Mouse (Mus musculus): ENCODE measurements around the gene Lars2. TPM values are rescaled to one million over a fixed set of nuclear protein-coding genes. Genes with fewer than 3 reads are reported as not detected.

Lars2 gene
- polyA plus RNA-seq, 1 experiment, result 4,688 TPM

GRCm38 (mm10) chr9:123469087-123469486 is 102.4 kb downstream of the Lars2 start:
- no peak overlapping the region for H3K4me3 ChIP-seq (ENCODE audit: insufficient read depth, low read length)
- TF ChIP-seq CTCF (IDR thresholded peaks at IDR 0.05; ENCODE audit: extremely low read depth, insufficient read depth, low read length) (no peak), POLR2A (IDR thresholded peaks at IDR 0.05; ENCODE audit: extremely low read depth, insufficient read depth, low read length) (no peak)
- peaks cover 7% of the 10 kb centered on the region; the same call in 1 of the 2 replicates for H3K4me1 ChIP-seq (ENCODE audit: control insufficient read depth, insufficient read depth, low read length)
- no peak overlapping the region for H3K27ac ChIP-seq (ENCODE audit: insufficient read depth, low read length)

DNA sequence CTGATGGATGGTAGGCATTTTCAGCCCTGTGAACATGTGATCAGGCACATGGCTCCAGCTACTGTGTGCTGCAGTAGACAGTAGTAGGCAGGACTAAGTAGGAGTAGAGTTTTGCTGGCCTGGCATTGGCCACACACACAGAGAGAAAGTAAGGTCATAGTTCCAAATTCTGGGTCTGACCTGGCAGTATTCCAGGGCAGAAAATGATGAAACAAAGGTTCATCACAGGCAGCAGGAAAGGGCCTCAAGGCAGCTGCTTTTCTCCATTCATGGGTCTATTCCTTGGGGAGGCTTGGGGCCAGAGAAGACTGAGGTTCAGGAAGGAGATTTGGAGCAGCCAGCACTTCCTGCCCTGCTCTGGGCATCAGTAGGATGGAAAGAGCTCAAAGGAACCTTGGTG is 106.7 kb downstream of the Lars2 start:
- H3K4me1 ChIP-seq (ENCODE audit: control insufficient read depth, insufficient read depth, low read length), result peaks cover 2% of the 10 kb centered on the region; the same call in 1 of the 2 replicates
- no peak overlapping the region for H3K27ac ChIP-seq (ENCODE audit: insufficient read depth, low read length)
- no peak overlapping the region for H3K4me3 ChIP-seq (ENCODE audit: insufficient read depth, low read length)
- TF ChIP-seq CTCF (IDR thresholded peaks at IDR 0.05; ENCODE audit: extremely low read depth, insufficient read depth, low read length) (no peak), POLR2A (IDR thresholded peaks at IDR 0.05; ENCODE audit: extremely low read depth, insufficient read depth, low read length) (no peak)

DNA sequence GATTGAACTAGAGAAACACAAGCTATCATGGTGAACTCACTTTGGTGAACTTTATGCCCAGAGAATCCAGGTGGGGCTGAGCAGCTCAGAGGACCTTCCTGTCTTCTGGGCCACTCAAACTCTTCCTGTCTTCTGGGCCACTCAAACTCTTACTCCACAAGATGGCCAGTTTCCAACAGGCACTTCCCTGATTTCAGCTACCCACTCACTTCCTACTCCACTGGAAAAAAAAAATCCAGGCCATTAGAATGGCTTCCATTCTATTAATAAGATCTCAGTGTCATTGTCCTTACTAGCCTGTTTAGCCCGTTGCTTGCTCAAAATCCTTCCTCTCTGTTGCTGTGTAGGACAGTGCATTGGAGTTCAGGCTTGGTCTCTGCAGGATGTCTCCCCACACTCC is 108.8 kb downstream of the Lars2 start:
- Histone ChIP-seq H3K4me3 (ENCODE audit: insufficient read depth, low read length) (no peak overlapping the region), H3K4me1 (ENCODE audit: control insufficient read depth, insufficient read depth, low read length) (no peaks in the 10 kb centered on the region), H3K27ac (ENCODE audit: insufficient read depth, low read length) (no peak overlapping the region)
- no peak for TF ChIP-seq POLR2A (IDR thresholded peaks at IDR 0.05; ENCODE audit: extremely low read depth, insufficient read depth, low read length)
- TF ChIP-seq CTCF (IDR thresholded peaks at IDR 0.05; ENCODE audit: extremely low read depth, insufficient read depth, low read length), result no peak

DNA sequence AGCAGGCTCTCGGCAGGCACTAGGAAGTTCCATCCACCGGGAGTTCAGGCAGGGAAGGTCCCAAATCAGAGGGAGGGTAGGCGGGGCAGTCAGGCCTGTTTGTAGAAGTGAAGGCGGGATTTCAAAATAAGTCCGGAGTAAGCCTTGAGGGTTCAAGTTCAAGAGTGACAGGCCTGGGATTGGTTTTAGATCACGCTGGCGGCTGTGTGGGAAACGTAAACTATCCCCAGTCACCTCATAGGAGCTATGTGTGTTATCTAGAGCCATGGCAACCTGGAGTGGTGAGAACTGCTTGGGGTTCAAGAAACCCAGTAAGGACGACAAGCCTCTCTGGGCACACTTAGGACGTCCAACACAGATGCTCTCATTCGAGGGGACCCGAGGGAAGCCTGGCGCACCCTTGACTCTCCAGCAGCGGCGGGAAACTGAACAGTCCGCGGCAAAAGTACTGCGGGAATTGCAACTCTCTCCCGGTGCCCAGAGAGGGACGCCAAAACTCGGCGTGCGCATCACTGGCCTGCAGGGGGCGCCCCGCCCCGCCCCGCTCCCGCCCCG is 111.4 kb downstream of the Lars2 start:
- Histone ChIP-seq H3K4me1 (ENCODE audit: control insufficient read depth, insufficient read depth, low read length) (no peaks in the 10 kb centered on the region), H3K4me3 (ENCODE audit: insufficient read depth, low read length) (peak overlapping the region; percentile 39), H3K27ac (ENCODE audit: insufficient read depth, low read length) (no peak overlapping the region)
- TF ChIP-seq CTCF (IDR thresholded peaks at IDR 0.05; ENCODE audit: extremely low read depth, insufficient read depth, low read length), result peak; percentile 29; the same call in 1 of the 2 replicates
- no peak for TF ChIP-seq POLR2A (IDR thresholded peaks at IDR 0.05; ENCODE audit: extremely low read depth, insufficient read depth, low read length)

GRCm38 (mm10) chr9:123478586-123479195 is 112.0 kb downstream of the Lars2 start, which contains the start of gene Limd1:
Limd1 (plus strand) TSS chr9:123478706.
- H3K4me1 ChIP-seq (ENCODE audit: control insufficient read depth, insufficient read depth, low read length), result no peaks in the 10 kb centered on the region
- H3K27ac ChIP-seq (ENCODE audit: insufficient read depth, low read length), result no peak within 1 kb of the TSS
- H3K4me3 ChIP-seq (ENCODE audit: insufficient read depth, low read length), result peak within 1 kb of the TSS; percentile 39
- no peak for TF ChIP-seq POLR2A (IDR thresholded peaks at IDR 0.05; ENCODE audit: extremely low read depth, insufficient read depth, low read length)
- no peak for TF ChIP-seq CTCF (IDR thresholded peaks at IDR 0.05; ENCODE audit: extremely low read depth, insufficient read depth, low read length)

DNA sequence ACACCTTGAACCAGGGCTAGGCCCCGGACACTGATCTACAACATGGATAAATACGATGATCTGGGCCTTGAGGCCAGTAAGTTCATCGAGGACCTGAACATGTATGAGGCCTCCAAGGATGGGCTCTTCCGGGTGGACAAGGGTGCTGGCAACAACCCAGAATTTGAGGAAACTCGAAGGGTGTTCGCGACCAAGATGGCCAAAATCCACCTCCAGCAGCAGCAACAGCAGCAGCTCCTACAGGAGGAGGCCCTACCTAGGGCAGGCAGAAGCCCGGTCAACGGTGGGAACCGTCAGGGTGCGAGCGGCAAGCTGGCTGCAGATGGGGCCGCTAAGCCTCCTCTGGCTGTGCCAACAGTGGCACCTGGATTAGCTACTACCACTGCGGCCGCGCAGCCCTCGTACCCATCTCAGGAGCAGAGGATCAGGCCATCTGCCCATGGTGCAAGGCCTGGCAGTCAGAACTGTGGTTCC is 112.5 kb downstream of the Lars2 start:
- H3K27ac ChIP-seq (ENCODE audit: insufficient read depth, low read length), result no peak overlapping the region
- peak overlapping the region; percentile 39 for H3K4me3 ChIP-seq (ENCODE audit: insufficient read depth, low read length)
- TF ChIP-seq POLR2A (IDR thresholded peaks at IDR 0.05; ENCODE audit: extremely low read depth, insufficient read depth, low read length) (no peak), CTCF (IDR thresholded peaks at IDR 0.05; ENCODE audit: extremely low read depth, insufficient read depth, low read length) (no peak)
- no peaks in the 10 kb centered on the region for H3K4me1 ChIP-seq (ENCODE audit: control insufficient read depth, insufficient read depth, low read length)

GRCm38 (mm10) chr9:123479876-123480252 is 113.1 kb downstream of the Lars2 start:
- TF ChIP-seq POLR2A (IDR thresholded peaks at IDR 0.05; ENCODE audit: extremely low read depth, insufficient read depth, low read length) (no peak), CTCF (IDR thresholded peaks at IDR 0.05; ENCODE audit: extremely low read depth, insufficient read depth, low read length) (no peak)
- Histone ChIP-seq H3K27ac (ENCODE audit: insufficient read depth, low read length) (no peak overlapping the region), H3K4me1 (ENCODE audit: control insufficient read depth, insufficient read depth, low read length) (no peaks in the 10 kb centered on the region), H3K4me3 (ENCODE audit: insufficient read depth, low read length) (no peak overlapping the region)

DNA sequence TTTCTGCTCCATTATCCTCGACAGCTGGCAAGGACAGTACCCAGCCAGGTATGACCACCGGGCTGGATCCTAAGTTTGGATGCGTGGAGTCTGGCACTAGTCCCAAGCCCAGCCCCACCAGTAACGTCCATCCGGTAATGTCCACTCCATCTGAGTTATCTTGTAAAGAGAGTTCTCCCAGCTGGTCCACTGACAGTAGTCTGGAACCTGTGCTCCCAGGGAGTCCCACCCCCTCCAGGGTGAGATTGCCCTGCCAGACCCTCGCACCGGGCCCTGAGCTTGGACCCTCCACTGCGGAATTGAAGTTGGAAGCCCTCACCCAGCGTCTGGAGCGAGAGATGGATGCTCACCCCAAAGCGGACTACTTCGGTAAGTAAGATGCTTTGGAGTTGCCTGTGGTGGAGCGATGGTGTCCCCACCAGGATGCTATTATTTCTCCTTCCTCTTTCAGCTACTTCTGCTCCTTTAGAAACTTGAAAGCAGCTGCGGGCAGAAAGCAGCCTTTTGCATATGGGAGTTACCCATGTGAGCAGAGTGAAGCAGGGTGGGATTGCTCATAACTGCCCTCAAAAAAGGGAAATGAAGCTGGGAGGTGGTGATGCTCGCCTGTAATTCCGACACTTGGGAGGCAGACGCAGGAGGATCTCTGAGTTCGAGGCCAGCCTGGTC is 113.7 kb downstream of the Lars2 start:
- Histone ChIP-seq H3K4me1 (ENCODE audit: control insufficient read depth, insufficient read depth, low read length) (no peaks in the 10 kb centered on the region), H3K27ac (ENCODE audit: insufficient read depth, low read length) (no peak overlapping the region), H3K4me3 (ENCODE audit: insufficient read depth, low read length) (no peak overlapping the region)
- no peak for TF ChIP-seq POLR2A (IDR thresholded peaks at IDR 0.05; ENCODE audit: extremely low read depth, insufficient read depth, low read length)
- no peak for TF ChIP-seq CTCF (IDR thresholded peaks at IDR 0.05; ENCODE audit: extremely low read depth, insufficient read depth, low read length)

GRCm38 (mm10) chr9:123481136-123481535 is 114.4 kb downstream of the Lars2 start:
- no peak for TF ChIP-seq POLR2A (IDR thresholded peaks at IDR 0.05; ENCODE audit: extremely low read depth, insufficient read depth, low read length)
- TF ChIP-seq CTCF (IDR thresholded peaks at IDR 0.05; ENCODE audit: extremely low read depth, insufficient read depth, low read length), result no peak
- H3K27ac ChIP-seq (ENCODE audit: insufficient read depth, low read length), result no peak overlapping the region
- H3K4me1 ChIP-seq (ENCODE audit: control insufficient read depth, insufficient read depth, low read length), result no peaks in the 10 kb centered on the region
- H3K4me3 ChIP-seq (ENCODE audit: insufficient read depth, low read length), result no peak overlapping the region
